Mouse (Mus musculus): ENCODE data around the gene Zfp446. TPM values are rescaled to one million over a fixed set of nuclear protein-coding genes. Genes with fewer than 3 reads are reported as not detected.
"Not testable (repeated sequence)": the region's sequence is repeated elsewhere in the genome, so short reads cannot be mapped to it uniquely, and the experiment has no call there.

Gene Zfp446
- total RNA-seq (2015; ENCODE audit: low replicate concordance) (1.3 TPM in 1 of 2 replicates, not detected in the other), total RNA-seq (2017; ENCODE audit: low replicate concordance) (0.51 and 1.3 TPM in 2 replicates)

DNA sequence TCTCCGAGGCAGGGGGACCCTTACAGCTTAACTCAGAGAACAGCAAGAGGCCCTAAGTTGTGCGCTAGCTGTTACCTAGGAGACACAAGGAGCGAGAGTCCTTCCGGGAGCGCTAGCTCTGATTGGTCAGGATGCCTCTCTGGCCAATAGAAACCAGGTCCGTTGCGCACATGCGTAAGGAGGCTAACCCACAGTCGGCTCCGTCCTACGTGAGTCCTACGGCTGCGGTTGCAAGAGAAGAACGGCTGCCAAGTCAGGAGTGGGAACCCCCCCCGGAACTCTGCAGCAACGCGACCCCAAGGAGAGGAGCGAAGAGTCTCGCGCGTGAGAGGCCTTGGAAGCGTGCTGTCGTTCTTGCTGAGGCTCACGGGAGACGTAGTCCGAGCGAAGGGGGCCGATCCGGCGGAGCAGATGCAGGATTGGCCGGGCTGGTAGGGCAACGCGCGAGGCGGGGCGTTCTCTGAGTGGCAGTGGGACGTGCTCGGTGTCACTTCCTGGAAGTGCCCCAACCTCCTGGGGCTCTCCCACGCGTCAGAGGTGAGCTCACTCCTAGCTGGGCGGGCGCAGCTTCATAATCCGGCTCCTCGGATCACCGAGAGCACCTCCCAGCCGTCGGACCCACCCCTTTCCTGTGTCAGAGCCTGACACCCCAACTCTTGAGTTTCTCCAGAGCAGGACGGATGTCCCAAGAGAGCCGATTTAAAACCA, at the start of gene Zfp446:
Gene Zfp446, plus strand, starts transcription at position 167 of the 708 bp plus-strand sequence.
- peak; percentile 96 for ATAC-seq (replicated peaks; ENCODE audit: low FRiP score, poor library complexity, severe bottlenecking)

GRCm38 (mm10) chr7:12933615-12934140, 44.0 kb upstream of the Zfp446 start:
- no peak for ATAC-seq (replicated peaks; ENCODE audit: low FRiP score, poor library complexity, severe bottlenecking)

DNA sequence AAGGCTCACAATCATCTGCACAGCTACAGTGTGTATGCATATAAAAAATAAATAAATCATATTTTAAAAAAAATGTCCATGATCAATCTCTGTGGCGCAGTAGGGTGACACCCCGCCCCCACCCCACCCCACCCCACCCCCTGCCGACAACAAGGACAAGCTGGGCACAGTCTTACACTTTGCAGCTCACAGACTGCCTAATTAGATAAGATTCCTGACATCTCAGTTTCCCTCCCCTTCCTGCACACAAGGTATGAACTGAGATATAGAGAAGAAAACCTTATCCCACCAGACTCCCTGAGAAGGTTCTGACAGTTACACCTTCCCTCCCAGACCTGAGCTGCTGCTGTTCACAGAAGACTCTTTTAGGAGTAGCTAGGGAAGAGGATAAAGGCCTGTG, 42.8 kb upstream of the Zfp446 start:
- no peak for ATAC-seq (replicated peaks; ENCODE audit: low FRiP score, poor library complexity, severe bottlenecking)

DNA sequence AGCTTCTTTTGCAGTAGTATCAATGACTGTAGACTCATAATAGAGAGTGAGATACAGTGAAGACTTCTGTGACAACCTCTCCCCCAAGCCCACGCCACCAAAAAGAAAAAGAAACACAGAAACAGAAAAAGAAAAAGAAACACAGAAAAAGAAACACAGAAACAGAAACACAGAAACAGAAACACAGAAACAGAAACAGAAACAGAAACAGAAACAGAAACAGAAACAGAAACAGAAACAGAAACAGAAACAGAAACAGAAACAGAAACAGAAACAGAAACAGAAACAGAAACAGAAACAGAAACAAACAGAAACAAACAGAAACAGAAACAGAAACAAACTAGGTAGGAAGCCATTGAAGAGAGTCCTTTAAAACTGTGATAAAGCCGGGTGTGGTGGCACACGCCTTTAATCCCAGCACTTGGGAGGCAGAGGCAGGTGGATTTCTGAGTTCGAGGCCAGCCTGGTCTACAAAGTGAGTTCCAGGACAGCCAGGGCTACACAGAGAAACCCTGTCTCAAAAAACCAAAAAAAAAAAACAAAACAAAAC, 40.3 kb upstream of the Zfp446 start:
- ATAC-seq (replicated peaks; ENCODE audit: low FRiP score, poor library complexity, severe bottlenecking) = not testable (repeated sequence)

GRCm38 (mm10) chr7:12940599-12940998, 37.0 kb upstream of the Zfp446 start:
- no peak for ATAC-seq (replicated peaks; ENCODE audit: low FRiP score, poor library complexity, severe bottlenecking)

GRCm38 (mm10) chr7:12943488-12943887, 34.2 kb upstream of the Zfp446 start:
- ATAC-seq (replicated peaks; ENCODE audit: low FRiP score, poor library complexity, severe bottlenecking) = 0 out of 2 replicates have a peak, but pooled peaks have one; percentile 65

GRCm38 (mm10) chr7:12949032-12949871, 28.4 kb upstream of the Zfp446 start:
- peak; percentile 98 for ATAC-seq (replicated peaks; ENCODE audit: low FRiP score, poor library complexity, severe bottlenecking)

DNA sequence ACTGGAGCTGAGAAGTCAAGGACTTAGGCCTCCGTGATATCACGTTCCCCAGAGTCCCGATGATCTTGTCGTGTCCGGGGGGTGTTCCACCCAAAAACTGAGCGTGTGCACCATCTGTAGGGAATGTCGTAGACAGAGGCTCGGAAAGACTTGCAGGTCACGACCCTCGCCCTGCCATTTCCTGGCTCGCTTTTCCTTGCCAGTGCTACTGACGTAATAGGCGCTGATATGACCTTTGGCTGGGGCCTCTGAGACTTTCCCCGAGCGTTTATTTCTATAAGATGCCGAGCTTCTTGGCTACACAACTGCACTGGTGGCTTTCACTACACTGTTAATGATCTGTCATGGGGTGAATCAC, 27.8 kb upstream of the Zfp446 start:
- peak; percentile 51 for ATAC-seq (replicated peaks; ENCODE audit: low FRiP score, poor library complexity, severe bottlenecking)

- ATAC-seq (replicated peaks; ENCODE audit: low FRiP score, poor library complexity, severe bottlenecking) = no peak
Measured at GRCm38 (mm10) chr7:12954896-12955295, 22.8 kb upstream of the Zfp446 start.

DNA sequence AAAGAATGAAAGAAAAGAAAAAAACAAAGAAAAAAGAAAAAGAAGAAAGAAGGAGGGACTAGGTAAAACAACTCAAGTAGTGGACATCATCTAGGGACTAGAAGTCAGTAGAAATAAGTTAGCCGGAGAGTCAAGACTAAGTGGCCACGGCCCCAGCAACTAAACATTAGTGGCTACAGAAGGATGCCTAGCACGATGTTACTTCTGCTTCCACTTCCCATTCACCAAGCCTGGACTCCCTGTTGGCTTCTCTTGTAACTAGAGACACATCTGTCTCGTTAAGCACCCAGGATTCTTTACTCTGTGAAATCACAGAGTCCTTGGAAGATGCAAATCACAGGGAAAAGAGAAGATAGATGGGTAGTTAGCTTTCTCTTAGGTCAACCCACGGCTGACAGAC, 20.1 kb upstream of the Zfp446 start:
- no peak for ATAC-seq (replicated peaks; ENCODE audit: low FRiP score, poor library complexity, severe bottlenecking)

GRCm38 (mm10) chr7:12958948-12959347, 18.7 kb upstream of the Zfp446 start:
- no peak for ATAC-seq (replicated peaks; ENCODE audit: low FRiP score, poor library complexity, severe bottlenecking)

DNA sequence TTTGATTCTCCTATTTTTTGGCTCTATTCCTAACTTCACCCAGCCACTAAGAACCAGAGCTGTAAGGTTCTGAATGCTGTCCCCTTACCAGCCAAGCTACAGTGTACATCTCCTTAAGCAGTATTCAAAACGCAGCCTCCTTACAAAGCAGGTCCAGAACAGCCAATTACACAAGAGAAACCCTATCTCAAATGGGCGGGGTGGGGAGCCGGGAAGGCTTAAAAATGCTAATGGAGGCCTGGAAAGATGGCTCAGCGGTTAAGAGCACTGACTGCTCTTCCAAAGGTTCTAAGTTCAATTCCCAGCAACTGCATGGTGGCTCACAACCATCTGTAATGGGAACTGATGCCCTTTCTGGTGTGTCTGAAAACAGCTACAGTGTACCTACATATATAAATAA, 17.9 kb upstream of the Zfp446 start:
- ATAC-seq (replicated peaks; ENCODE audit: low FRiP score, poor library complexity, severe bottlenecking) = no peak

- ATAC-seq (replicated peaks; ENCODE audit: low FRiP score, poor library complexity, severe bottlenecking) = peak; percentile 74
Measured at GRCm38 (mm10) chr7:12961511-12962141, 16.0 kb upstream of the Zfp446 start.

- ATAC-seq (replicated peaks; ENCODE audit: low FRiP score, poor library complexity, severe bottlenecking) = peak; percentile 88
Measured at GRCm38 (mm10) chr7:12965678-12966091, 12.0 kb upstream of the Zfp446 start, which contains the start of gene Zfp324. TSS of gene Zfp324 (plus strand) at chr7:12965838.

DNA sequence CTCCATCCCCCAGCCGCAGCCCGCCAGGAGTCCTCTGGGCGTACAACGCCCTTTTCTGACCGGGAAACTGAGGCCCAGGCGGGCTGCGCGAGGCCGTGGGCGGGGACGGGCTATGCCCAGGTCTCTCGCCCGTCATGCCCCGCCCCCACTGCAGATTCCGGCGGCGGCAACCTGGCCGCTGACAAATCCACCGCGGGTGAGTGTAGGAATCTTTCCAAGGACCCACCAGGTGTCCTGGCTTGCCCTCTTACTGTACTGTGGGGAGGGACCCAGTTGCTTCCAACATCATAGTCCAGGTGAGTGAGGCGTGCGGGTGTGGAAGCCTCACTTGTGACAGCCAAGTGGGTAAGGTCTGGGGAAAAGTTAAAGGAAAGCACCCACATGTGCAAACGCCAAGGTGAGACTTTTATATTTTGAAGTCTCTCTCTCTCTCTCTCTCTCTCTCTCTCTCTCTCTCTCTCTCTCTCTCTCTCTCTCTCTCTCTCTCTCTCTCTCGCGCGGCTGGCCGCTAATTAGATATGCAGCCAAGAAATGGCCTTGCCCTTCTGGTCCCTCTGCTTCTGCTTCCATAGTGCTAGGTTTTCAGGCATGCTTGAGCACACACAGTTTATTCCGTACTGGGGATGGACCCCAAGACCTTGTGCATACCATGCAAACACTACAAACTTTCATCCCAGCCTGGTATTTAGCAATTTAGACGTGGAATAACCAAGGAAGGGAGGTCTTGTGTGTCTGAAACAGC, 11.4 kb upstream of the Zfp446 start:
- peak; percentile 78 for ATAC-seq (replicated peaks; ENCODE audit: low FRiP score, poor library complexity, severe bottlenecking)

DNA sequence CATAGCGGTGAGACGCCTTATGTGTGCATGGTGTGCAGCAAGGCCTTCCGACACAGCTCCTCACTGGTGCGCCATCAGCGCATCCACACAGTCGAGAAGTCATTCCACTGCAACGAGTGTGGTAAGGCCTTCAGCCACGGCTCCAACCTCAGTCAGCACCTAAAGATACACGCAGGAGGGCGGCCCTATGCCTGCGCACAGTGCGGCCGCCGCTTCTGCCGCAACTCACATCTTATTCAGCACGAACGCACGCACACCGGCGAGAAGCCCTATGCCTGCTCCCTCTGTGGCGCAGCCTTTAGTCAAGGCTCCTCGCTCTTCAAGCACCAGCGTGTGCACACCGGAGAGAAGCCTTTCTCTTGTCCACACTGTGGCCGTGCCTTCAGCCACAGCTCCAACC, 6.7 kb upstream of the Zfp446 start:
- no peak for ATAC-seq (replicated peaks; ENCODE audit: low FRiP score, poor library complexity, severe bottlenecking)

DNA sequence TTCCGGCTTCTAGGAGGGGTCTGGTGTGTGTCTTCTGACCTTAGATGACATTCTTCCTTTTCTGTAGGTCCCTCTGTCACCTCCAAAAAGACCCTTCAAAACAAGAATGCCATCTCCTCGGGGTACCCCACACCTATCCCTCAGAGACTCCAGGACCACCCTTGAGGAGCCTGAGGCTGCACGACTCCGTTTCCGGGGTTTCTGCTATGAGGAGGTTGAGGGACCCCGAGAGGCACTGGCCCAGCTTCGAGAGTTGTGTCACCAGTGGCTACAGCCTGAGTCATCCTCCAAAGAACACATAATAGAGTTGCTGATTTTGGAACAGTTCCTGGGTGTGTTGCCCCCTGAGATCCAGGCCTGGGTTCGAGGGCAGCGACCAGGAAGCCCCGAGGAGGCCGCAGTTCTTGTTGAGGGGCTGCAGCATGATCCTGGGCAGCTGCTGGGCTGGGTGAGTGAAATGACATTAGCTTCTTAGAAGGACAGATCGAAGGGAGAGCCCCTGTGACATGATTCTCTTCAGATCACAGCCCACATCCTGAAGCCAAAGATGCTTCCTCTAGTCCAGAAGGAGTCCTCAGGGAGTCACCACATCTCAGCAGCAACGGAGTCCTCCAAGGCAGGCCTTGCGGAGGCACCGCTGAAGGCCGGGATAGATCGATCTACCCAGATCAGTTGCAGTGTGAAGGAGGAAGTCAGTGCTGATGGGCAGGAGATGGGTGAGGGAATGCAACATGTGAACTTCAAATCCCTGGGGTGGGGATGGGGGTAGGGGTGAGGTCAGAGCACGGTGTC, 1.5 kb downstream of the Zfp446 start:
- ATAC-seq (replicated peaks; ENCODE audit: low FRiP score, poor library complexity, severe bottlenecking) = no peak

GRCm38 (mm10) chr7:12979776-12980175, 2.1 kb downstream of the Zfp446 start:
- no peak for ATAC-seq (replicated peaks; ENCODE audit: low FRiP score, poor library complexity, severe bottlenecking)

Measured in erythroblast, adult 5-6 weeks (primary cell).